Comparison of ENCODE assay signal across 8 mouse cellular contexts in the genomic region with DNA sequence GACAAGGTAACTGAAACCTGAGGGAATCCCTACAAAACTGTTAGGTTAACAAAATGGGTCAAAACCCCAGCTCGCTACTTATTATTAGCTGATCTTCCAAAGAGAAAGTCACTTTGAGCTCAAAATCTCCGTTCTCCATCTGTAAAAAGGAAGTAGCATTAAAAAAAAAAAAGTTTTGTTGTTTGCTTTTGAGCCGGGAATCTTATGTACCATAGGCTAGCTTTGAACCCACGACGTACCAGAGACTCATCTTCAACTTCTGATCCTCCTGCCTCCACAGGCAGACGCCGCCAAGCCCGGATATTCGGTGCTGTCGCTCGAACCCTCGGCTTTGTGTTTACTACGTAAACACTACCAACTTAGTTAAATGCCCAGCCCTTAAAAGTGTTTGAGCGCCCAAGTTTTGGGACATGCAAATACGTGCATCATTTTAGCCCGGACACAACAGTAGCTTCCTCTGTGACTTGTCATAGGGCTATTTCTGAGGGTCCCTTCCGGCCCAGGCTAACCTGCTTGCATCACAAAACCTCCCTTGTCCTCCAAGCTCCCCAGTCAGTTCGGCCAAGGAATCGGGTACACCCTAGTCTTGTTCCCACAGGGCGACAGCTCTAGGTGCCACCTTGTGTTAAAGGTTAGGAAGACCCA. TPM values are rescaled to one million over a fixed set of nuclear protein-coding genes. Genes with fewer than 3 reads are reported as not detected.
A peak's percentile ranks its signal among the peaks of the same experiment; 100 is the strongest.
DNase-seq lines count a peak whose midpoint lies in the region; ATAC-seq and TF ChIP-seq lines count a peak whose summit lies in the region.

No protein-coding gene starts in this region.

- H3K9me3 ChIP-seq in limb, embryonic 11.5 days (ENCODE audit: control insufficient read depth, low read length) = no peaks in the 10 kb centered on the region

- peak overlapping the region; percentile 68 for H3K9ac ChIP-seq in limb, embryonic 11.5 days (ENCODE audit: low read length)

- no peak for TF ChIP-seq CTCF in spleen, adult 2 months (IDR thresholded peaks at IDR 0.05; ENCODE audit: extremely low read depth, insufficient read depth, insufficient read length, insufficient replicate concordance)
- no peak for TF ChIP-seq CTCF in small intestine, adult 2 months (IDR thresholded peaks at IDR 0.05; ENCODE audit: extremely low read depth, insufficient read length, insufficient replicate concordance, low read depth, low read length)

- no peak for TF ChIP-seq POLR2A in spleen, adult 2 months (IDR thresholded peaks at IDR 0.05; ENCODE audit: low read depth, low read length)
- TF ChIP-seq POLR2A in small intestine, adult 2 months (IDR thresholded peaks at IDR 0.05; ENCODE audit: low read depth, low read length) = no peak

- no peak for ATAC-seq in limb, embryonic 11.5 days (ENCODE audit: insufficient number of reproducible peaks, low FRiP score, low TSS enrichment, low read depth)

- H3K4me1 ChIP-seq in spleen, adult 2 months (ENCODE audit: control insufficient read depth, insufficient read depth, insufficient read length) = peaks cover 4% of the 10 kb centered on the region; the same call in 1 of the 2 replicates
- H3K4me1 ChIP-seq in limb, embryonic 11.5 days (ENCODE audit: control insufficient read depth, insufficient read depth, low read length) = no peaks in the 10 kb centered on the region
- 0 out of 2 replicates have a peak, but pooled peaks cover 2% of the 10 kb centered on the region for H3K4me1 ChIP-seq in small intestine, adult 2 months (ENCODE audit: control insufficient read depth, insufficient read depth, insufficient read length, low read length)

- H3K4me3 ChIP-seq in spleen, adult 2 months (ENCODE audit: extremely low read depth, insufficient read depth, insufficient read length) = peak overlapping the region; percentile 72
- peak overlapping the region; percentile 57 for H3K4me3 ChIP-seq in limb, embryonic 11.5 days (ENCODE audit: low read depth, low read length)
- H3K4me3 ChIP-seq in small intestine, adult 2 months (ENCODE audit: low read depth, low read length) = peak overlapping the region; percentile 71

- no peaks in the 10 kb centered on the region for H3K27me3 ChIP-seq in spleen, adult 2 months (ENCODE audit: control insufficient read depth, insufficient read depth, low read length)
- no peaks in the 10 kb centered on the region for H3K27me3 ChIP-seq in limb, embryonic 11.5 days (ENCODE audit: control insufficient read depth, insufficient read depth, low read length)
- no peaks in the 10 kb centered on the region for H3K27me3 ChIP-seq in small intestine, adult 2 months (ENCODE audit: control insufficient read depth, insufficient read depth, low read length)

- peak overlapping the region; percentile 62 for H3K4me2 ChIP-seq in limb, embryonic 11.5 days (ENCODE audit: low read depth, severe bottlenecking)

- WGBS in spleen, adult 2 months = 3% methylated on average over 20 of the region's 20 CpGs
- 6% methylated on average over 20 of the region's 20 CpGs for WGBS in limb, embryonic 11.5 days
- WGBS in small intestine, adult 2 months = 5% methylated on average over 20 of the region's 20 CpGs

- DNase-seq in cerebellum, postnatal 14 days = peak; percentile 22 to 33
- no peak for DNase-seq in cerebellum, adult 11-12 months
- no peak for DNase-seq in spleen, adult 2 months (ENCODE audit: low read depth in 1 of 2, low spot score in 2 of 2)
- DNase-seq in spleen, adult 12 weeks (ENCODE audit: low spot score) = no peak
- DNase-seq in limb, embryonic 11.5 days (ENCODE audit: low spot score) = no peak
- DNase-seq in left cerebral cortex, adult 9 months (ENCODE audit: low spot score in 2 of 2) = no peak
- DNase-seq in adrenal gland, adult (ENCODE audit: inconsistent age in 2 of 2, low spot score in 1 of 2) = no peak

- H3K27ac ChIP-seq in spleen, adult 2 months (ENCODE audit: insufficient read depth, low read length) = peak overlapping the region; percentile 79
- H3K27ac ChIP-seq in limb, embryonic 11.5 days (replicated peaks; ENCODE audit: low read depth, low read length) = peak overlapping the region; percentile 78
- H3K27ac ChIP-seq in small intestine, adult 2 months (ENCODE audit: insufficient read depth, low read depth, low read length) = peak overlapping the region; percentile 48

- H3K36me3 ChIP-seq in spleen, adult 2 months (ENCODE audit: control insufficient read depth, insufficient read depth, low read length) = peaks cover 2% of the 10 kb centered on the region; the same call in 1 of the 2 replicates
- no peaks in the 10 kb centered on the region; the same call in 1 of the 2 replicates for H3K36me3 ChIP-seq in limb, embryonic 11.5 days (ENCODE audit: control insufficient read depth, insufficient read depth, low read length)
- H3K36me3 ChIP-seq in small intestine, adult 2 months (ENCODE audit: control insufficient read depth, insufficient read depth, low read length) = peaks cover 3% of the 10 kb centered on the region; the same call in 1 of the 2 replicates

RNA-seq across cellular contexts. Expression of a gene that starts 0.6 kb away (rescaled TPM):
- 3.2 and 3.5 TPM in 2 replicates for polyA plus RNA-seq in spleen, adult 2 months (2012; rRNA removed)
- 32.5 and 34.6 TPM in 2 replicates for polyA plus RNA-seq in limb, embryonic 11.5 days (2014; fragmentation: Nextera tagmentation; extraction: Ambion mirVana)
- 0.19 and 0.57 TPM in 2 replicates for polyA plus RNA-seq in small intestine, adult 2 months (2012; rRNA removed)

RNA-seq across cellular contexts. Expression of a gene that starts 0.7 kb away (rescaled TPM):
- 4.5 and 4.6 TPM in 2 replicates for polyA plus RNA-seq in spleen, adult 2 months (2012; rRNA removed)
- polyA plus RNA-seq in limb, embryonic 11.5 days (2014; fragmentation: Nextera tagmentation; extraction: Ambion mirVana) = 29.4 and 32.8 TPM in 2 replicates
- 3.0 and 3.1 TPM in 2 replicates for polyA plus RNA-seq in small intestine, adult 2 months (2012; rRNA removed)

RNA-seq across cellular contexts. Expression of a gene that starts 14.4 kb away (rescaled TPM):
- 0.06 and 0.15 TPM in 2 replicates for polyA plus RNA-seq in spleen, adult 2 months (2012; rRNA removed)
- polyA plus RNA-seq in limb, embryonic 11.5 days (2014; fragmentation: Nextera tagmentation; extraction: Ambion mirVana) = 0.40 and 0.72 TPM in 2 replicates
- 0.04 TPM in 2 replicates for polyA plus RNA-seq in small intestine, adult 2 months (2012; rRNA removed)

RNA-seq across cellular contexts. Expression of a gene that starts 44.0 kb away (rescaled TPM):
- polyA plus RNA-seq in spleen, adult 2 months (2012; rRNA removed) = 463 and 551 TPM in 2 replicates
- 2,129 and 2,157 TPM in 2 replicates for polyA plus RNA-seq in limb, embryonic 11.5 days (2014; fragmentation: Nextera tagmentation; extraction: Ambion mirVana)
- 364 and 436 TPM in 2 replicates for polyA plus RNA-seq in small intestine, adult 2 months (2012; rRNA removed)

Comparison
In these comparisons a context has a peak if more than half of its experiments do, and no peak if none do; other contexts are left out.
1. DNase-seq: peak in cerebellum, postnatal 14 days (2 of 2); none in cerebellum, adult 11-12 months (single experiment), spleen, adult 2 months (0 of 2), spleen, adult 12 weeks (single experiment), limb, embryonic 11.5 days (single experiment), left cerebral cortex, adult 9 months (0 of 2) and adrenal gland, adult (0 of 2).
2. Peak in every context shown above with its lines, with median percentiles within 50 percentile points of each other: H3K27ac ChIP-seq and H3K4me3 ChIP-seq.